Mouse (Mus musculus) Patski (cell line): ENCODE data around the gene Prkar1b. TPM values are rescaled to one million over a fixed set of nuclear protein-coding genes. Genes with fewer than 3 reads are reported as not detected.

Experiments used
- ATAC-seq: fragments of 100-300 bp; one replicate; pipeline ENCODE4 v1.8.0; 2021
- CTCF ChIA-PET: fragments of 350-600 bp; sonication (Branson Sonifier 250); formaldehyde crosslinking; loops from one replicate; lab custom pipeline; 2022; ENCODE audit warnings: inconsistent platforms; lab: Charles Lee
- POLR2A ChIA-PET: fragments of 350-600 bp; sonication (Branson Sonifier 250); formaldehyde crosslinking; loops from one replicate; lab custom pipeline; 2022; ENCODE audit warnings: antibody characterized with exemption, inconsistent platforms; lab: Charles Lee
- DNase-seq: peaks from one replicate; pipeline ENCODE4 v3.0.0-alpha.2; 2011; ENCODE audit warnings: low read depth, low spot score
- H3K27me3 ChIP-seq: fragments of 371-371 bp; one replicate; pipeline ENCODE4 v1.5.1; 2021
- CTCF ChIP-seq: fragments of 100-300 bp; IDR thresholded peaks from one replicate; pipeline ENCODE4 v1.5.1; 2021
- in situ Hi-C: fragments of 300-500 bp; cut with MboI; formaldehyde crosslinking; loops from 3 replicates; pipeline ENCODE4 v1.11.1; 2018; ENCODE audit warnings: low pct_unique_long_range_greater_than_20kb, mixed read lengths
- polyA plus RNA-seq: library from polyadenylated mRNA; unstranded; gene quantifications from one replicate; pipeline ENCODE4 v1.2.3, GENCODE M21; 2021

The Prkar1b gene
- polyA plus RNA-seq, 1 experiment from 2014 or later: 0.55 TPM

GRCm38 (mm10) chr5:139073977-139074376 is 75.8 kb downstream of the Prkar1b start:
- in situ Hi-C loops: no loop called here
- no peaks in the 10 kb centered on the region for H3K27me3 ChIP-seq
- no peak for TF ChIP-seq CTCF
- DNase-seq (no peak), ATAC-seq (no peak)
- ChIA-PET CTCF (interaction anchor here (2.0 kb wide), 1 partner anchor 41 kb away, joined by 6 read pairs; no protein-coding TSS in a partner anchor), POLR2A (no interaction called here)

GRCm38 (mm10) chr5:139072866-139073265 is 76.9 kb downstream of the Prkar1b start:
- CTCF ChIA-PET: interaction anchor here (2.0 kb wide), 1 partner anchor 40 kb away, joined by 6 read pairs; no protein-coding TSS in a partner anchor
- in situ Hi-C loops: no loop called here
- DNase-seq: no peak
- ATAC-seq: no peak
- H3K27me3 ChIP-seq: no peaks in the 10 kb centered on the region
- TF ChIP-seq CTCF: no peak
- POLR2A ChIA-PET: no interaction called here

GRCm38 (mm10) chr5:139066861-139067614 is 82.8 kb downstream of the Prkar1b start:
- POLR2A ChIA-PET: interaction anchor here (0.7 to 1.4 kb wide), 2 partner anchors 37 to 39 kb away, joined by 5 to 7 read pairs; no protein-coding TSS in a partner anchor
- no peak for TF ChIP-seq CTCF
- in situ Hi-C loops: no loop called here
- ATAC-seq: no peak
- CTCF ChIA-PET: no interaction called here
- no peaks in the 10 kb centered on the region for H3K27me3 ChIP-seq
- no peak for DNase-seq

- no peak for ATAC-seq
- in situ Hi-C loops: no loop called here
- CTCF ChIA-PET: no interaction called here
- POLR2A ChIA-PET: interaction anchor here (0.6 kb wide), 1 partner anchor 42 kb away, joined by 3 read pairs; no protein-coding TSS in a partner anchor
- H3K27me3 ChIP-seq: no peaks in the 10 kb centered on the region
- no peak for TF ChIP-seq CTCF
- no peak for DNase-seq
Observed at GRCm38 (mm10) chr5:139064611-139065010, 85.2 kb downstream of the Prkar1b start.

DNA sequence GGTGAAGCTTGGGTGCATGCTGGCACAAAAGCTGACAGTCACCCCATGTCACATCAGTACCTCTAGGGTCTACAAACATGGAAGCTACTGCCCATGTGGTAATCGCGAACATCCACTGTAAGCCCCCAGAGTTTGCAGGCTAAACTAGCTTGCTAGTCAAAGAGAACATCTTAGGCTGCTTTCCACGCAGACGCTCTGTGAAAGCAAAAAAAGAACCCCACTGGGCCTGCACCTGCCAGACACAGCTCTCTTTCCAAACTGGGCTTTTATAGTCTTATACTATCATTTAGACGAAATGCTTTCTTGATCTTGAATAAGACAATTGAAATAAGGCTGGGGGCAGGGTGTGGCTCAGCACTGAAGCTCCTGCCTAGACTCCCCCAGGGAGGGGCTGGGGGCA is 88.1 kb downstream of the Prkar1b start:
- no peak for ATAC-seq
- ChIA-PET POLR2A (interaction anchor here (1.4 kb wide), 1 partner anchor 68 kb away, joined by 7 read pairs; no protein-coding TSS in a partner anchor), CTCF (no interaction called here)
- no peak for DNase-seq
- H3K27me3 ChIP-seq: no peaks in the 10 kb centered on the region
- TF ChIP-seq CTCF: no peak
- in situ Hi-C loops: no loop called here

- DNase-seq (no peak), ATAC-seq (no peak)
- ChIA-PET POLR2A (interaction anchor here (1.4 kb wide), 1 partner anchor 67 kb away, joined by 7 read pairs; no protein-coding TSS in a partner anchor), CTCF (no interaction called here)
- H3K27me3 ChIP-seq: no peaks in the 10 kb centered on the region
- in situ Hi-C loops: no loop called here
- no peak for TF ChIP-seq CTCF
Observed at GRCm38 (mm10) chr5:139060460-139061051, 89.2 kb downstream of the Prkar1b start.

- DNase-seq: no peak
- CTCF ChIA-PET: no interaction called here
- H3K27me3 ChIP-seq: no peaks in the 10 kb centered on the region
- POLR2A ChIA-PET: no interaction called here
- no peak for ATAC-seq
- in situ Hi-C loops: no loop called here
- no peak for TF ChIP-seq CTCF
Observed at GRCm38 (mm10) chr5:139053176-139053575, 96.6 kb downstream of the Prkar1b start.

GRCm38 (mm10) chr5:139051276-139051675 is 98.5 kb downstream of the Prkar1b start:
- CTCF ChIA-PET: no interaction called here
- no peaks in the 10 kb centered on the region for H3K27me3 ChIP-seq
- in situ Hi-C loops: no loop called here
- POLR2A ChIA-PET: no interaction called here
- no peak for TF ChIP-seq CTCF
- DNase-seq: no peak
- no peak for ATAC-seq

GRCm38 (mm10) chr5:139049367-139049766 is 100.4 kb downstream of the Prkar1b start:
- DNase-seq (no peak), ATAC-seq (no peak)
- ChIA-PET POLR2A (interaction anchor here (0.5 to 0.6 kb wide), 2 partner anchors 11 to 239 kb away, joined by 3 to 4 read pairs; no protein-coding TSS in a partner anchor), CTCF (interaction anchor here (2.1 kb wide), 1 partner anchor 9 kb away, joined by 7 read pairs; no protein-coding TSS in a partner anchor)
- TF ChIP-seq CTCF: no peak
- in situ Hi-C loops: no loop called here
- no peaks in the 10 kb centered on the region for H3K27me3 ChIP-seq

GRCm38 (mm10) chr5:139047171-139047570 is 102.6 kb downstream of the Prkar1b start:
- TF ChIP-seq CTCF: no peak
- ATAC-seq (no peak), DNase-seq (no peak)
- CTCF ChIA-PET: no interaction called here
- POLR2A ChIA-PET: no interaction called here
- H3K27me3 ChIP-seq: no peaks in the 10 kb centered on the region
- in situ Hi-C loops: no loop called here

DNA sequence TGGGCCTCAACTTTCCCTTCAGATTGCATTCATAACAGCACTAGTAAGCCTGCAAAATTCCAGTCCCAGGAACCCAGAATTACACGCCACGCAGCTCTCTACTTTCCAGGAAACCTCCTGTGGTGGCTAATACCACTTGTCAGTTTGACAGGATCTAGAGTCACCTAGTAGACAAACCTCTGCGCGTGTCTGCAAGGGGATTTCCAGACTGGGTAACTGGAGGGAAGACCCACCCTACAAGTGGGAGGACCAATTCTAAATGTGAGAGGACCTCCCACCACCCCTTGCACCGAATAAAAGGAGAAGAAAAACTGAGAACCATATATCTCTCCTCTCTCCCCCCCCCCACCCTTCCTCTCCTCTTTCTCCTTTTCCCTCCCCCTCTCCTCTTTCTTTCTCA is 103.2 kb downstream of the Prkar1b start:
- ChIA-PET CTCF (no interaction called here), POLR2A (no interaction called here)
- no peak for DNase-seq
- in situ Hi-C loops: no loop called here
- no peaks in the 10 kb centered on the region for H3K27me3 ChIP-seq
- no peak for ATAC-seq
- TF ChIP-seq CTCF: no peak
